ENCODE assay signal across 8 mouse cellular contexts in genomic region chr11:78771751-78772283, GRCm38 (mm10). TPM values are rescaled to one million over a fixed set of nuclear protein-coding genes. Genes with fewer than 3 reads are reported as not detected.
A peak's percentile ranks its signal among the peaks of the same experiment; 100 is the strongest.
DNase-seq lines count a peak whose midpoint lies in the region; ATAC-seq and TF ChIP-seq lines count a peak whose summit lies in the region.

No protein-coding gene starts in this region.

- no peak overlapping the region for H3K4me3 ChIP-seq in liver, embryonic 14.5 days (ENCODE audit: insufficient read depth in 1 of 2, low read depth in 2 of 2, low read length in 2 of 2)
- H3K4me3 ChIP-seq in thymus, adult 2 months (ENCODE audit: control insufficient read depth, insufficient read depth, low read length) = peak overlapping the region; percentile 28
- no peak overlapping the region for H3K4me3 ChIP-seq in hindbrain, embryonic 16.5 days (ENCODE audit: low read length)

- intact Hi-C loops in left cerebral cortex, postnatal 4 days (cut with DNase I) = no loop called here

- 7% methylated on average over 11 of the region's 11 CpGs for WGBS in liver, embryonic 14.5 days (ENCODE audit: insufficient replicate concordance)
- WGBS in thymus, adult 2 months = 16% methylated on average over 11 of the region's 11 CpGs
- WGBS in hindbrain, embryonic 16.5 days = 69% methylated on average over 11 of the region's 11 CpGs

- H3K27ac ChIP-seq in liver, embryonic 14.5 days = no peak overlapping the region
- peak overlapping the region; percentile 86 for H3K27ac ChIP-seq in thymus, adult 2 months (ENCODE audit: control insufficient read depth, insufficient read depth, low read length)
- H3K27ac ChIP-seq in hindbrain, embryonic 16.5 days (ENCODE audit: low read depth, low read length) = no peak overlapping the region

- TF ChIP-seq POLR2A in thymus, adult 2 months (IDR thresholded peaks at IDR 0.05; ENCODE audit: control insufficient read depth, extremely low read depth, insufficient read depth, low read length, poor library complexity) = peak; percentile 60; the same call in 1 of the 2 replicates

- TF ChIP-seq EP300 in liver, embryonic 14.5 days (IDR thresholded peaks at IDR 0.05; ENCODE audit: low read depth) = peak; percentile 77

- peak; percentile 73 for DNase-seq in left cerebral cortex, adult 11 months (ENCODE audit: low spot score)
- no peak for DNase-seq in left cerebral cortex, postnatal 4 days
- DNase-seq in frontal cortex, postnatal 25 days (ENCODE audit: low spot score in 2 of 2) = peak; percentile 40 to 53
- DNase-seq in liver, embryonic 14.5 days (ENCODE audit: low read depth in 3 of 3, low spot score in 3 of 3) = peak in 2 of 3 experiments; percentile 15 to 37
- DNase-seq in thymus, adult 2 months = peak; percentile 63
- no peak for DNase-seq in cerebellum, adult 18-20 months
- DNase-seq in adrenal gland, adult 8-10 months = no peak

- ATAC-seq in liver, embryonic 14.5 days (ENCODE audit: insufficient read depth) = peak; percentile 71; the same call in 1 of the 2 replicates
- no peak for ATAC-seq in hindbrain, embryonic 16.5 days

- no peaks in the 10 kb centered on the region for H3K36me3 ChIP-seq in liver, embryonic 14.5 days (replicated peaks; ENCODE audit: control insufficient read depth, insufficient read depth, low read depth)
- no peaks in the 10 kb centered on the region for H3K36me3 ChIP-seq in thymus, adult 2 months (ENCODE audit: control insufficient read depth, insufficient read depth, low read length)
- H3K36me3 ChIP-seq in hindbrain, embryonic 16.5 days (ENCODE audit: control insufficient read depth, insufficient read depth, low read length) = no peaks in the 10 kb centered on the region

- no peaks in the 10 kb centered on the region for H3K27me3 ChIP-seq in liver, embryonic 14.5 days (ENCODE audit: control insufficient read depth, insufficient read depth, low read length)
- no peaks in the 10 kb centered on the region for H3K27me3 ChIP-seq in thymus, adult 2 months (ENCODE audit: control insufficient read depth, insufficient read depth, low read length)
- H3K27me3 ChIP-seq in hindbrain, embryonic 16.5 days (replicated peaks; ENCODE audit: control insufficient read depth, insufficient read depth, low read length) = no peaks in the 10 kb centered on the region

- no peak for TF ChIP-seq CTCF in liver, embryonic 14.5 days (IDR thresholded peaks at IDR 0.05; ENCODE audit: low read depth)
- TF ChIP-seq CTCF in thymus, adult 2 months (IDR thresholded peaks at IDR 0.05; ENCODE audit: borderline replicate concordance, control insufficient read depth, extremely low read depth, insufficient read depth, low read length, poor library complexity) = no peak

- no peaks in the 10 kb centered on the region for H3K9me3 ChIP-seq in liver, embryonic 14.5 days (ENCODE audit: control insufficient read depth, low read length)
- H3K9me3 ChIP-seq in hindbrain, embryonic 16.5 days (ENCODE audit: control insufficient read depth, low read length) = no peaks in the 10 kb centered on the region

- H3K9ac ChIP-seq in liver, embryonic 14.5 days (replicated peaks) = no peak overlapping the region
- no peak overlapping the region for H3K9ac ChIP-seq in hindbrain, embryonic 16.5 days (ENCODE audit: low read depth, low read length)

- peak overlapping the region; percentile 1; the same call in 1 of the 2 replicates for H3K4me2 ChIP-seq in liver, embryonic 14.5 days (ENCODE audit: low read depth)
- no peak overlapping the region for H3K4me2 ChIP-seq in hindbrain, embryonic 16.5 days (ENCODE audit: low read length)

- peaks cover 0 to 15% of the 10 kb centered on the region in 2 experiments; a peak in 2 of 4 replicates for H3K4me1 ChIP-seq in liver, embryonic 14.5 days (replicated peaks; ENCODE audit: control insufficient read depth in 2 of 2, insufficient read depth in 2 of 2, low read length in 1 of 2)
- H3K4me1 ChIP-seq in thymus, adult 2 months (replicated peaks; ENCODE audit: control insufficient read depth, insufficient read depth, low read length) = peaks cover 25% of the 10 kb centered on the region
- H3K4me1 ChIP-seq in hindbrain, embryonic 16.5 days (ENCODE audit: control insufficient read depth, insufficient read depth, low read depth, low read length) = no peaks in the 10 kb centered on the region

RNA-seq across cellular contexts. Expression of gene Ccnq, which starts 20.3 kb away (rescaled TPM):
- 10 to 100 TPM; 16.8 to 17.5 TPM for total RNA-seq in left cerebral cortex, postnatal 4 days (2021)
- polyA plus RNA-seq in liver, embryonic 14.5 days (2012; rRNA removed) = 18.3 and 21.0 TPM in 2 replicates
- 19.8 and 20.0 TPM in 2 replicates for polyA plus RNA-seq in liver, embryonic 14.5 days (2014; fragmentation: Nextera tagmentation; extraction: Ambion mirVana)
- 75.6 and 78.7 TPM in 2 replicates for polyA plus RNA-seq in thymus, adult 2 months (2012; rRNA removed)
- 29.0 and 29.6 TPM in 2 replicates for polyA plus RNA-seq in hindbrain, embryonic 16.5 days (2015; fragmentation: Nextera tagmentation; extraction: Ambion mirVana)
- total RNA-seq in adrenal gland, adult 8-10 months (2022) = 10 to 100 TPM; 61.2 to 71.8 (median 64.7) TPM

RNA-seq across cellular contexts. Expression of gene Lyrm9, which starts 54.6 kb away (rescaled TPM):
- 10 to 100 TPM; 28.0 to 36.5 TPM for total RNA-seq in left cerebral cortex, postnatal 4 days (2021)
- 3.8 and 12.4 TPM in 2 replicates for polyA plus RNA-seq in liver, embryonic 14.5 days (2012; rRNA removed)
- 18.1 and 20.4 TPM in 2 replicates for polyA plus RNA-seq in liver, embryonic 14.5 days (2014; fragmentation: Nextera tagmentation; extraction: Ambion mirVana)
- polyA plus RNA-seq in thymus, adult 2 months (2012; rRNA removed) = 20.7 and 28.1 TPM in 2 replicates
- 36.2 and 48.4 TPM in 2 replicates for polyA plus RNA-seq in hindbrain, embryonic 16.5 days (2015; fragmentation: Nextera tagmentation; extraction: Ambion mirVana)
- total RNA-seq in adrenal gland, adult 8-10 months (2022) = 10 to 100 TPM; 40.6 to 46.6 (median 42.1) TPM

Comparison
In these comparisons a context has a peak if more than half of its experiments do, and no peak if none do; other contexts are left out.
1. DNase-seq: peak in left cerebral cortex, adult 11 months (single experiment), frontal cortex, postnatal 25 days (2 of 2), liver, embryonic 14.5 days (2 of 3) and thymus, adult 2 months (single experiment); none in left cerebral cortex, postnatal 4 days (single experiment), cerebellum, adult 18-20 months (0 of 2) and adrenal gland, adult 8-10 months (single experiment).